Mouse (Mus musculus) stomach, postnatal 0 days (tissue): ENCODE data around the gene Pgm5. TPM values are rescaled to one million over a fixed set of nuclear protein-coding genes. Genes with fewer than 3 reads are reported as not detected.

Experiments
- ATAC-seq: fragments of 200-750 bp; cut with Nextera tagmentation; 2 replicates; pipeline ENCODE4 v1.8.0; 2017; ENCODE audit not compliant: low FRiP score, low TSS enrichment
- DNase-seq: peaks from one replicate; pipeline ENCODE4 v3.0.0-alpha.2; 2016; ENCODE audit warnings: low spot score
- H3K27ac ChIP-seq: fragments of 300-500 bp; sonication (generic); replicated peaks from 2 replicates; pipeline ENCODE4 v1.5.1; 2014; ENCODE audit warnings: mild to moderate bottlenecking, control low read depth
- H3K27me3 ChIP-seq: fragments of 300-500 bp; sonication (generic); 2 replicates; pipeline ENCODE4 v1.6.1; 2014; ENCODE audit warnings: low read length; ENCODE audit not compliant: control insufficient read depth, insufficient read depth
- H3K36me3 ChIP-seq: fragments of 300-500 bp; sonication (generic); 2 replicates; pipeline ENCODE4 v1.6.1; 2014; ENCODE audit warnings: low read length, mixed read lengths; ENCODE audit not compliant: control insufficient read depth, insufficient read depth
- H3K4me1 ChIP-seq: fragments of 300-500 bp; sonication (generic); replicated peaks from 2 replicates; pipeline ENCODE4 v1.6.1; 2014; ENCODE audit warnings: antibody characterized with exemption; ENCODE audit not compliant: control insufficient read depth, insufficient read depth
- H3K4me2 ChIP-seq: fragments of 300-500 bp; sonication (generic); replicated peaks from 2 replicates; pipeline ENCODE4 v1.6.1; 2014; ENCODE audit warnings: low read depth, mild to moderate bottlenecking, control low read depth, moderate library complexity
- H3K4me3 ChIP-seq: fragments of 300-500 bp; sonication (generic); 2 replicates; pipeline ENCODE4 v1.5.1; 2014; ENCODE audit warnings: low read depth, low read length, control low read depth
- H3K9ac ChIP-seq: fragments of 300-500 bp; sonication (generic); 2 replicates; pipeline ENCODE4 v1.6.1; 2014; ENCODE audit warnings: mild to moderate bottlenecking, low read length, control low read depth, mixed read lengths
- H3K9me3 ChIP-seq: fragments of 300-500 bp; sonication (generic); 2 replicates; pipeline ENCODE4 v1.6.1; 2016; ENCODE audit warnings: low read length; ENCODE audit not compliant: control insufficient read depth
- CTCF ChIP-seq: IDR thresholded peaks from 2 replicates; pipeline ENCODE4 v1.5.1; 2016; ENCODE audit warnings: antibody characterized with exemption, low read depth, mild to moderate bottlenecking, moderate library complexity
- EP300 ChIP-seq: optimal IDR thresholded peaks from 2 replicates; pipeline ENCODE3; 2016; ENCODE audit warnings: antibody characterized with exemption
- WGBS: fragments of 180-500 bp; shearing (Covaris S2); extraction: QIAGEN DNeasy Blood & Tissue Kit; methylation state at CpG from one replicate; pipeline ENCODE4 v1.1.7; 2014; 5-methylcytosine and 5-hydroxymethylcytosine counted together
- polyA plus RNA-seq: library from polyadenylated mRNA; unstranded; fragments of >200 nt; fragmentation: Nextera tagmentation; extraction: Ambion mirVana; gene quantifications from 2 replicates; pipeline ENCODE4 v1.2.1, GENCODE M21; 2015

Pgm5 gene
- polyA plus RNA-seq, 1 experiment from 2014 or later: 6.3 TPM

GRCm38 (mm10) chr19:24767401-24767800 is 94.3 kb downstream of the Pgm5 start:
- DNase-seq: no peak
- 78% methylated on average over 6 of the region's 6 CpGs for WGBS

DNA sequence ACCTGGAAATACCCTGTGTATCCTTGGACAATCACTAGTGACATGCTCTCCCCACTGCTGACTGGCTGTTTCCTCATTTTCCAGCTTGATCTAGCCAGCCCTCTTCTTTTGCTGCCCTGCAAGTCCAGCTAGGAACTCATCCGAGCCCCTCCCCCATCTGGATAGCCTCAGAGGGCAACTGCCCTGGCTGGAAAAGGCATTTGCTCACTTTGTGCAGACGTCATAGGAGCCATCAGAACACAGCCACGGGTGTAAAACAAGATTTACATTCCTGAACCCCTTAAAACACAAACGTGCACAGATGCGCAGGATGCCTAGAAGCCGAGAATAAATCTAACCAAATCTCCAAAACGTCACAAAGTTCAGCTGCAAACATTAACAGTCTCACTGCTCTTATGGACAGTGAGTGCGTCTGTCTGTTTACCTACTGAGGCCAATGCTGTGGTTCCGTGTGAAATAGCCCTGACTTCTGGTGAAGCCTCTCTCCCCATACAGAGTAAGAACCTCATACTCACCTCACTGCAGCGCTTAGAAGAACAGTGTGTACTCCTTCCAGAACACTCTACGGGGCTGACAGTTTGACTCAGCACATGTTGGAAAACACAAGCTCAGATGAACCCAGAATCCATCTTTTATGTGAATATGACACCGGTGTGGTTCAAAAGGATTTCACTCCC is 99.0 kb downstream of the Pgm5 start:
- H3K27ac ChIP-seq: peak overlapping the region; percentile 56
- 29% methylated on average over 12 of the region's 12 CpGs for WGBS
- H3K36me3 ChIP-seq: no peaks in the 10 kb centered on the region
- H3K4me2 ChIP-seq: no peak overlapping the region
- DNase-seq: peak; percentile 24
- no peaks in the 10 kb centered on the region for H3K27me3 ChIP-seq
- H3K9ac ChIP-seq: no peak overlapping the region
- TF ChIP-seq CTCF (no peak), EP300 (peak; percentile 65)
- H3K4me1 ChIP-seq: no peaks in the 10 kb centered on the region
- no peak overlapping the region for H3K4me3 ChIP-seq
- H3K9me3 ChIP-seq: no peaks in the 10 kb centered on the region
- peak; percentile 81; the same call in 1 of the 2 replicates for ATAC-seq

More at GRCm38 (mm10) chr19:24767401-24767800, 94.3 kb downstream of the Pgm5 start:
- Histone ChIP-seq H3K4me3 (no peak overlapping the region), H3K27me3 (no peaks in the 10 kb centered on the region), H3K9ac (no peak overlapping the region), H3K27ac (no peak overlapping the region), H3K9me3 (no peaks in the 10 kb centered on the region), H3K4me1 (no peaks in the 10 kb centered on the region), H3K4me2 (no peak overlapping the region), H3K36me3 (no peaks in the 10 kb centered on the region)
- ATAC-seq: no peak
- no peak for TF ChIP-seq EP300
- no peak for TF ChIP-seq CTCF

GRCm38 (mm10) chr19:24756627-24757026 is 105.0 kb downstream of the Pgm5 start:
- 64% methylated on average over 4 of the region's 4 CpGs for WGBS
- H3K9ac ChIP-seq: no peak overlapping the region
- H3K4me1 ChIP-seq: no peaks in the 10 kb centered on the region
- TF ChIP-seq EP300 (no peak), CTCF (no peak)
- DNase-seq (no peak), ATAC-seq (no peak)
- no peak overlapping the region for H3K4me3 ChIP-seq
- no peaks in the 10 kb centered on the region for H3K9me3 ChIP-seq
- no peak overlapping the region for H3K27ac ChIP-seq
- H3K27me3 ChIP-seq: no peaks in the 10 kb centered on the region
- no peaks in the 10 kb centered on the region for H3K36me3 ChIP-seq
- H3K4me2 ChIP-seq: no peak overlapping the region

DNA sequence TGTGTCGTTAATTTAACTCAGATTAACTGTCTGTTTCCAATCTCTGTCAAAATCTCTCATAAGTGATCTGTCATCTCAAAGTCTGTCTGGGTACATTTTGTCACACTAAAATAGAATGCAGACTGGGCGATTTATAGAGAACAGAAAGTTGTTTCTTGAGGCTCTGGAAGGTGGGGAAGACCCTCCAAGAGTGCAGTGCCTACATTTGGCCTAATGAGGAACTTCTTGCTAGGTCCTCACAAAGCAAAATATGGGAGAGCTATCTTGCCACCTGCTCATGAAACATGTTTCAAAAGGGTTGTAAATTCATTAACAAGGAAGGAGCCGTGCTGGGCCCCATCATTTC is 107.2 kb downstream of the Pgm5 start:
- Histone ChIP-seq H3K36me3 (no peaks in the 10 kb centered on the region), H3K27ac (peak overlapping the region; percentile 84), H3K9ac (no peak overlapping the region), H3K27me3 (no peaks in the 10 kb centered on the region), H3K4me2 (no peak overlapping the region), H3K9me3 (no peaks in the 10 kb centered on the region), H3K4me3 (no peak overlapping the region), H3K4me1 (no peaks in the 10 kb centered on the region)
- ATAC-seq: no peak
- no peak for TF ChIP-seq EP300
- no peak for TF ChIP-seq CTCF
- WGBS: 58% methylated on average over 3 of the region's 3 CpGs
- DNase-seq: no peak

- Histone ChIP-seq H3K27me3 (no peaks in the 10 kb centered on the region), H3K9me3 (no peaks in the 10 kb centered on the region), H3K4me3 (no peak overlapping the region), H3K27ac (peak overlapping the region; percentile 84), H3K9ac (0 out of 2 replicates have a peak overlapping the region, but pooled peaks have one; percentile 2), H3K36me3 (no peaks in the 10 kb centered on the region), H3K4me1 (no peaks in the 10 kb centered on the region), H3K4me2 (peak overlapping the region; percentile 12)
- WGBS: 24% methylated on average over 14 of the region's 14 CpGs
- ATAC-seq (no peak; the same call in 1 of the 2 replicates), DNase-seq (peak; percentile 25)
- TF ChIP-seq EP300 (no peak), CTCF (no peak)
Observed at GRCm38 (mm10) chr19:24753617-24754439, 107.8 kb downstream of the Pgm5 start.
